Mouse (Mus musculus) CH12.LX (cell line): ENCODE results near the gene Tnxb.

Experiments used
- CHD1 ChIP-seq: IDR thresholded peaks from 2 replicates; pipeline ENCODE4 v1.6.1; 2012; ENCODE audit warnings: low read depth, low read length, improper control_type of control experiment, inconsistent platforms
- CTCF ChIP-seq, 2 experiments: IDR thresholded peaks in 1 of 2; conservative IDR thresholded peaks in 1 of 2; 2 replicates each; pipeline ENCODE4 v1.5.1; 2011 to 2012; ENCODE audit warnings: low read depth in 2 of 2, low read length in 2 of 2, improper control_type of control experiment in 1 of 2, inconsistent platforms in 1 of 2, mild to moderate bottlenecking in 1 of 2, moderate library complexity in 1 of 2
- KAT2A ChIP-seq: IDR thresholded peaks from 2 replicates; pipeline ENCODE4 v1.6.1; 2012; ENCODE audit warnings: low read length, improper control_type of control experiment, inconsistent platforms; ENCODE audit not compliant: insufficient replicate concordance
- MXI1 ChIP-seq: IDR thresholded peaks from 2 replicates; pipeline ENCODE4 v1.6.1; 2011; ENCODE audit warnings: mild to moderate bottlenecking, low read depth, low read length, improper control_type of control experiment
- MYC ChIP-seq: IDR thresholded peaks from 2 replicates; pipeline ENCODE4 v1.6.1; 2011; ENCODE audit warnings: low read depth, mild to moderate bottlenecking, improper control_type of control experiment, low read length
- NELFE ChIP-seq: IDR thresholded peaks from 2 replicates; pipeline ENCODE4 v1.6.1; 2011; ENCODE audit warnings: low read depth, low read length, improper control_type of control experiment
- NRF1 ChIP-seq: IDR thresholded peaks from 2 replicates; pipeline ENCODE4 v1.6.1; 2014; ENCODE audit warnings: low read depth, mild to moderate bottlenecking, inconsistent platforms, low read length, improper control_type of control experiment, moderate library complexity
- POLR2A ChIP-seq: IDR thresholded peaks from 2 replicates; pipeline ENCODE4 v1.6.1; 2011; ENCODE audit warnings: low read depth, mild to moderate bottlenecking, improper control_type of control experiment, low read length
- USF1 ChIP-seq: IDR thresholded peaks from 2 replicates; pipeline ENCODE4 v1.6.1; 2014; ENCODE audit warnings: low read depth, mild to moderate bottlenecking, inconsistent platforms, low read length, improper control_type of control experiment
- ZC3H11A ChIP-seq: IDR thresholded peaks from 2 replicates; pipeline ENCODE4 v1.6.1; 2012; ENCODE audit warnings: low read depth, mild to moderate bottlenecking, inconsistent platforms, low read length, improper control_type of control experiment

- TF ChIP-seq USF1 = no peak
- no peak for TF ChIP-seq ZC3H11A
- TF ChIP-seq KAT2A = no peak
- TF ChIP-seq MYC = no peak
- TF ChIP-seq MXI1 = no peak
- TF ChIP-seq CTCF (conservative IDR thresholded peaks at IDR 0.05 in 1 of 2, IDR thresholded peaks at IDR 0.05 in 1 of 2; ENCODE audit: low read depth in 2 of 2, low read length in 2 of 2) = no peak
- no peak for TF ChIP-seq NELFE
- TF ChIP-seq POLR2A = no peak
- TF ChIP-seq NRF1 = no peak
- no peak for TF ChIP-seq CHD1
Observed at GRCm38 (mm10) chr17:34626062-34626772, 44.1 kb upstream of the Tnxb start.
